Mouse (Mus musculus) layer of hippocampus, adult 2 months (tissue): ENCODE data around the gene Gm49320. TPM values are rescaled to one million over a fixed set of nuclear protein-coding genes. Genes with fewer than 3 reads are reported as not detected.

Experiments used
- DNase-seq, 2 experiments: peaks; one replicate each; pipeline ENCODE4 v3.0.0; 2022; ENCODE audit warnings: low spot score in 2 of 2
- H3K27ac ChIP-seq: fragments of 200-600 bp; 2 replicates; pipeline ENCODE4 v1.8.1; 2022
- H3K4me3 ChIP-seq: fragments of 200-600 bp; 2 replicates; pipeline ENCODE4 v1.8.1; 2022; ENCODE audit warnings: mild to moderate bottlenecking
- CTCF ChIP-seq: fragments of 200-600 bp; conservative IDR thresholded peaks from 2 replicates; pipeline ENCODE4 v1.8.1; 2022; ENCODE audit warnings: antibody characterized with exemption, mild to moderate bottlenecking, moderate library complexity
- long read RNA-seq, 2 experiments: library from polyadenylated mRNA; stranded (forward); transcript quantifications; one replicate each; pipeline ENCODE4 v2.0.0; 2021; ENCODE audit warnings: borderline mapping rate in 2 of 2
- total RNA-seq, 2 experiments: library from RNA; stranded (reverse); gene quantifications; 2 replicates each; pipeline ENCODE4 v1.2.3; 2021

Gene Gm49320
- total RNA-seq = 1 to 10 TPM; 1.1 to 2.4 TPM
- long read RNA-seq, experiment 1, partial matches to known transcripts = 2 of 8 reads
- long read RNA-seq, experiment 1, other reads (novel, unspliced or antisense) = 6 of 8 reads
- long read RNA-seq, experiment 2, partial matches to known transcripts = 2 of 17 reads
- long read RNA-seq, experiment 2, other reads (novel, unspliced or antisense) = 15 of 17 reads

- DNase-seq = peak; percentile 100
- TF ChIP-seq CTCF = peak; percentile 80
- H3K27ac ChIP-seq = peak within 1 kb of the TSS; percentile 94
- peak within 1 kb of the TSS; percentile 92 for H3K4me3 ChIP-seq
Measured at GRCm38 (mm10) chr8:4238434-4239192, at the start of gene Gm49320, which contains the start of gene Map2k7. TSS of gene Gm49320 (plus strand) at chr8:4238865. TSS of gene Map2k7 (plus strand) at chr8:4238740.

- no peak for TF ChIP-seq CTCF
- DNase-seq = no peak
- H3K27ac ChIP-seq = peak overlapping the region; percentile 61
- H3K4me3 ChIP-seq = no peak overlapping the region
Measured at GRCm38 (mm10) chr8:4189031-4189722, 49.5 kb upstream of the Gm49320 start.

GRCm38 (mm10) chr8:4192305-4192704 lies 46.4 kb upstream of the Gm49320 start:
- H3K27ac ChIP-seq = peak overlapping the region; percentile 87
- no peak overlapping the region for H3K4me3 ChIP-seq
- DNase-seq = peak; percentile 50 to 67
- no peak for TF ChIP-seq CTCF

- TF ChIP-seq CTCF = peak; percentile 97
- DNase-seq = peak; percentile 85 to 95
- Histone ChIP-seq H3K27ac (peak overlapping the region; percentile 87), H3K4me3 (no peak overlapping the region)
Measured at GRCm38 (mm10) chr8:4192807-4193587, 45.7 kb upstream of the Gm49320 start.

- Histone ChIP-seq H3K27ac (peak overlapping the region; percentile 87), H3K4me3 (no peak overlapping the region)
- TF ChIP-seq CTCF = no peak
- DNase-seq = no peak
Measured at GRCm38 (mm10) chr8:4193588-4193894, 45.1 kb upstream of the Gm49320 start.

- Histone ChIP-seq H3K27ac (no peak overlapping the region), H3K4me3 (no peak overlapping the region)
- no peak for DNase-seq
- no peak for TF ChIP-seq CTCF
Measured at GRCm38 (mm10) chr8:4201321-4201720, 37.3 kb upstream of the Gm49320 start.

- DNase-seq = no peak
- Histone ChIP-seq H3K27ac (peak overlapping the region; percentile 72; the same call in 1 of the 2 replicates), H3K4me3 (no peak overlapping the region)
- TF ChIP-seq CTCF = no peak
Measured at GRCm38 (mm10) chr8:4205246-4206123, 33.2 kb upstream of the Gm49320 start.

- DNase-seq = no peak
- no peak overlapping the region for H3K4me3 ChIP-seq
- H3K27ac ChIP-seq = peak overlapping the region; percentile 72
- no peak for TF ChIP-seq CTCF
Measured at GRCm38 (mm10) chr8:4206182-4207015, 32.3 kb upstream of the Gm49320 start.

- no peak for TF ChIP-seq CTCF
- Histone ChIP-seq H3K27ac (peak overlapping the region; percentile 72), H3K4me3 (no peak overlapping the region)
- no peak for DNase-seq
Measured at GRCm38 (mm10) chr8:4207016-4207350, 31.7 kb upstream of the Gm49320 start.

GRCm38 (mm10) chr8:4211097-4211496 lies 27.6 kb upstream of the Gm49320 start:
- no peak for DNase-seq
- Histone ChIP-seq H3K27ac (peak overlapping the region; percentile 10; the same call in 1 of the 2 replicates), H3K4me3 (no peak overlapping the region)
- peak; percentile 61 for TF ChIP-seq CTCF

- no peak for TF ChIP-seq CTCF
- 0 out of 2 replicates have a peak overlapping the region, but pooled peaks have one; percentile 3 for H3K27ac ChIP-seq
- DNase-seq = no peak
Measured at GRCm38 (mm10) chr8:4212809-4213209, 25.9 kb upstream of the Gm49320 start.

More at GRCm38 (mm10) chr8:4212809-4213209, 25.9 kb upstream of the Gm49320 start:
- peak overlapping the region; percentile 43 for H3K4me3 ChIP-seq
